Comparison of ENCODE assay signal across 8 mouse cellular contexts in genomic region chr5:114041327-114041930, GRCm38 (mm10). TPM values are rescaled to one million over a fixed set of nuclear protein-coding genes. Genes with fewer than 3 reads are reported as not detected.
DNase-seq lines count a peak whose midpoint lies in the region; ATAC-seq and TF ChIP-seq lines count a peak whose summit lies in the region.
"Had no signal": no experiment of that assay in that cellular context is flagged by ENCODE, and none has a peak within 500 bp of the region (broad histone marks: within the 10 kb centered on the region; RNA-seq: fewer than 3 reads in every experiment).

No protein-coding gene starts in this region.

- no peaks in the 10 kb centered on the region for H3K4me1 ChIP-seq in hindbrain, postnatal 0 days (ENCODE audit: insufficient read depth, low read length)
- peaks cover 5 to 8% of the 10 kb centered on the region in 2 experiments; a peak in 2 of 4 replicates for H3K4me1 ChIP-seq in liver, embryonic 14.5 days (replicated peaks; ENCODE audit: control insufficient read depth in 2 of 2, insufficient read depth in 2 of 2, low read length in 1 of 2)
- H3K4me1 ChIP-seq in stomach, embryonic 14.5 days (ENCODE audit: control insufficient read depth, insufficient read depth, low read length): no peaks in the 10 kb centered on the region

- ATAC-seq in hindbrain, postnatal 0 days: no peak
- ATAC-seq in liver, embryonic 14.5 days (ENCODE audit: insufficient read depth): peak; percentile 71
- ATAC-seq in stomach, embryonic 14.5 days (ENCODE audit: insufficient number of reproducible peaks, insufficient read depth, low FRiP score, low read depth): peak; percentile 87

- no peak overlapping the region for H3K4me3 ChIP-seq in hindbrain, postnatal 0 days (ENCODE audit: low read length)
- no peak overlapping the region for H3K4me3 ChIP-seq in liver, embryonic 14.5 days (ENCODE audit: insufficient read depth in 1 of 2, low read depth in 2 of 2, low read length in 2 of 2)
- H3K4me3 ChIP-seq in stomach, embryonic 14.5 days (ENCODE audit: low read depth, low read length): no peak overlapping the region

- no peak overlapping the region for H3K27ac ChIP-seq in hindbrain, postnatal 0 days
- H3K27ac ChIP-seq in liver, embryonic 14.5 days: no peak overlapping the region
- no peak overlapping the region; the same call in 1 of the 2 replicates for H3K27ac ChIP-seq in stomach, embryonic 14.5 days (ENCODE audit: low read length)

- H3K36me3 ChIP-seq in hindbrain, postnatal 0 days (ENCODE audit: insufficient read depth, low read length): peaks cover 12% of the 10 kb centered on the region; the same call in 1 of the 2 replicates
- no peaks in the 10 kb centered on the region for H3K36me3 ChIP-seq in liver, embryonic 14.5 days (replicated peaks; ENCODE audit: control insufficient read depth, insufficient read depth, low read depth)
- no peaks in the 10 kb centered on the region for H3K36me3 ChIP-seq in stomach, embryonic 14.5 days (ENCODE audit: control insufficient read depth, insufficient read depth, low read length)

- DNase-seq in thymus, postnatal 25 days: peak; percentile 3
- no peak for DNase-seq in thymus, postnatal 0 days (ENCODE audit: low spot score)
- DNase-seq in c-Kit-positive CD71-positive TER-119-positive erythroid progenitor cells, embryonic 14.5 days (ENCODE audit: low spot score): peak; percentile 18
- peak; percentile 19 for DNase-seq in hindbrain, postnatal 0 days (ENCODE audit: low spot score)
- peak; percentile 15 to 30 (median 16) for DNase-seq in liver, embryonic 14.5 days (ENCODE audit: low read depth in 3 of 3, low spot score in 3 of 3)
- no peak for DNase-seq in frontal cortex, postnatal 14 days (ENCODE audit: low spot score in 2 of 2)

- H3K9ac ChIP-seq in hindbrain, postnatal 0 days (replicated peaks; ENCODE audit: low read length): no peak overlapping the region
- no peak overlapping the region for H3K9ac ChIP-seq in liver, embryonic 14.5 days (replicated peaks)
- H3K9ac ChIP-seq in stomach, embryonic 14.5 days (replicated peaks; ENCODE audit: low read depth, low read length): no peak overlapping the region

- WGBS in hindbrain, postnatal 0 days: 22% methylated on average over 15 of the region's 15 CpGs
- 11% methylated on average over 15 of the region's 15 CpGs for WGBS in liver, embryonic 14.5 days (ENCODE audit: insufficient replicate concordance)
- WGBS in stomach, embryonic 14.5 days: 12% methylated on average over 15 of the region's 15 CpGs

- no peaks in the 10 kb centered on the region for H3K9me3 ChIP-seq in hindbrain, postnatal 0 days (ENCODE audit: low read length)
- no peaks in the 10 kb centered on the region for H3K9me3 ChIP-seq in liver, embryonic 14.5 days (ENCODE audit: control insufficient read depth, low read length)
- no peaks in the 10 kb centered on the region for H3K9me3 ChIP-seq in stomach, embryonic 14.5 days (ENCODE audit: control insufficient read depth, low read depth, low read length)

- no peaks in the 10 kb centered on the region for H3K27me3 ChIP-seq in hindbrain, postnatal 0 days (ENCODE audit: insufficient read depth, low read length)
- H3K27me3 ChIP-seq in liver, embryonic 14.5 days (ENCODE audit: control insufficient read depth, insufficient read depth, low read length): no peaks in the 10 kb centered on the region
- no peaks in the 10 kb centered on the region for H3K27me3 ChIP-seq in stomach, embryonic 14.5 days (ENCODE audit: control insufficient read depth, insufficient read depth, low read length)

- H3K4me2 ChIP-seq in hindbrain, postnatal 0 days (ENCODE audit: low read depth, low read length): no peak overlapping the region
- H3K4me2 ChIP-seq in liver, embryonic 14.5 days (ENCODE audit: low read depth): no peak overlapping the region
- peak overlapping the region; percentile 19; the same call in 1 of the 2 replicates for H3K4me2 ChIP-seq in stomach, embryonic 14.5 days (replicated peaks; ENCODE audit: low read depth, low read length)

- 0 out of 2 replicates have a peak, but pooled peaks have one; percentile 2 for TF ChIP-seq CTCF in hindbrain, postnatal 0 days (IDR thresholded peaks at IDR 0.05; ENCODE audit: low read depth)
- no peak for TF ChIP-seq CTCF in liver, embryonic 14.5 days (IDR thresholded peaks at IDR 0.05; ENCODE audit: low read depth)

- no peak for TF ChIP-seq EP300 in liver, embryonic 14.5 days (IDR thresholded peaks at IDR 0.05; ENCODE audit: low read depth)

RNA-seq across cellular contexts. Expression of gene Usp30, which starts 23.8 kb away (rescaled TPM):
- 7.4 and 8.8 TPM in 2 replicates for polyA plus RNA-seq in thymus, postnatal 0 days (2015; fragmentation: Nextera tagmentation; extraction: Ambion mirVana)
- 47.2 and 54.9 TPM in 2 replicates for total RNA-seq in hindbrain, postnatal 0 days (2014; rRNA removed)
- polyA plus RNA-seq in hindbrain, postnatal 0 days (2015; fragmentation: Nextera tagmentation; extraction: Ambion mirVana): 17.6 and 18.0 TPM in 2 replicates
- 3.7 and 3.9 TPM in 2 replicates for polyA plus RNA-seq in liver, embryonic 14.5 days (2012; rRNA removed)
- 2.0 and 2.1 TPM in 2 replicates for polyA plus RNA-seq in liver, embryonic 14.5 days (2014; fragmentation: Nextera tagmentation; extraction: Ambion mirVana)
- polyA plus RNA-seq in stomach, embryonic 14.5 days (2014; fragmentation: Nextera tagmentation; extraction: Ambion mirVana): 10.2 and 10.5 TPM in 2 replicates

RNA-seq across cellular contexts. Expression of gene Dao, which starts 37.9 kb away (rescaled TPM):
- polyA plus RNA-seq in thymus, postnatal 0 days (2015; fragmentation: Nextera tagmentation; extraction: Ambion mirVana): 0.08 and 0.16 TPM in 2 replicates
- 0.84 TPM in 1 of 2 replicates, not detected in the other for total RNA-seq in hindbrain, postnatal 0 days (2014; rRNA removed)
- polyA plus RNA-seq in hindbrain, postnatal 0 days (2015; fragmentation: Nextera tagmentation; extraction: Ambion mirVana): 0.14 TPM in 1 of 2 replicates, not detected in the other
- polyA plus RNA-seq in liver, embryonic 14.5 days (2012; rRNA removed): not detected in 2 replicates
- not detected in 2 replicates for polyA plus RNA-seq in liver, embryonic 14.5 days (2014; fragmentation: Nextera tagmentation; extraction: Ambion mirVana)
- 0.16 and 0.17 TPM in 2 replicates for polyA plus RNA-seq in stomach, embryonic 14.5 days (2014; fragmentation: Nextera tagmentation; extraction: Ambion mirVana)
- polyA plus RNA-seq: heart, embryonic 16.5 days had no signal

RNA-seq across cellular contexts. Expression of gene Ssh1, which starts 47.7 kb away (rescaled TPM):
- polyA plus RNA-seq in thymus, postnatal 0 days (2015; fragmentation: Nextera tagmentation; extraction: Ambion mirVana): 4.2 and 4.4 TPM in 2 replicates
- 12.4 and 14.5 TPM in 2 replicates for total RNA-seq in hindbrain, postnatal 0 days (2014; rRNA removed)
- 9.7 and 11.6 TPM in 2 replicates for polyA plus RNA-seq in hindbrain, postnatal 0 days (2015; fragmentation: Nextera tagmentation; extraction: Ambion mirVana)
- polyA plus RNA-seq in liver, embryonic 14.5 days (2012; rRNA removed): 4.8 and 4.9 TPM in 2 replicates
- 6.7 TPM in 2 replicates for polyA plus RNA-seq in liver, embryonic 14.5 days (2014; fragmentation: Nextera tagmentation; extraction: Ambion mirVana)
- polyA plus RNA-seq in stomach, embryonic 14.5 days (2014; fragmentation: Nextera tagmentation; extraction: Ambion mirVana): 22.2 and 25.0 TPM in 2 replicates

RNA-seq across cellular contexts. Expression of gene Svop, which starts 49.9 kb away (rescaled TPM):
- polyA plus RNA-seq in thymus, postnatal 0 days (2015; fragmentation: Nextera tagmentation; extraction: Ambion mirVana): not detected in 2 replicates
- total RNA-seq in hindbrain, postnatal 0 days (2014; rRNA removed): 159 and 173 TPM in 2 replicates
- polyA plus RNA-seq in hindbrain, postnatal 0 days (2015; fragmentation: Nextera tagmentation; extraction: Ambion mirVana): 73.8 and 81.3 TPM in 2 replicates
- 0.11 TPM in 1 of 2 replicates, not detected in the other for polyA plus RNA-seq in liver, embryonic 14.5 days (2012; rRNA removed)
- polyA plus RNA-seq in liver, embryonic 14.5 days (2014; fragmentation: Nextera tagmentation; extraction: Ambion mirVana): 0.06 TPM in 1 of 2 replicates, not detected in the other
- polyA plus RNA-seq in stomach, embryonic 14.5 days (2014; fragmentation: Nextera tagmentation; extraction: Ambion mirVana): 2.9 and 3.0 TPM in 2 replicates

Comparison
In these comparisons a context has a peak if more than half of its experiments do, and no peak if none do; other contexts are left out.
1. DNase-seq: peak in thymus, postnatal 25 days (single experiment), c-Kit-positive CD71-positive TER-119-positive erythroid progenitor cells, embryonic 14.5 days (single experiment), hindbrain, postnatal 0 days (single experiment) and liver, embryonic 14.5 days (3 of 3); none in thymus, postnatal 0 days (single experiment) and frontal cortex, postnatal 14 days (0 of 2).